Mouse (Mus musculus) thymus, postnatal 14 days (tissue): ENCODE data around the gene Ccdc187.

Experiments
- DNase-seq: peaks from one replicate; pipeline ENCODE4 v3.0.0; 2021

Gene Ccdc187

GRCm38 (mm10) chr2:26273611-26274010 is 20.7 kb downstream of the Ccdc187 start:
- DNase-seq = peak; percentile 43

GRCm38 (mm10) chr2:26268216-26268615 is 26.1 kb downstream of the Ccdc187 start:
- no peak for DNase-seq

- no peak for DNase-seq
These were observed 28.2 kb downstream of the Ccdc187 start for GRCm38 (mm10) chr2:26266066-26266742.

- no peak for DNase-seq
These were observed 29.3 kb downstream of the Ccdc187 start for GRCm38 (mm10) chr2:26265095-26265494.

- DNase-seq = no peak
These were observed 29.7 kb downstream of the Ccdc187 start for GRCm38 (mm10) chr2:26264646-26265045.

DNA sequence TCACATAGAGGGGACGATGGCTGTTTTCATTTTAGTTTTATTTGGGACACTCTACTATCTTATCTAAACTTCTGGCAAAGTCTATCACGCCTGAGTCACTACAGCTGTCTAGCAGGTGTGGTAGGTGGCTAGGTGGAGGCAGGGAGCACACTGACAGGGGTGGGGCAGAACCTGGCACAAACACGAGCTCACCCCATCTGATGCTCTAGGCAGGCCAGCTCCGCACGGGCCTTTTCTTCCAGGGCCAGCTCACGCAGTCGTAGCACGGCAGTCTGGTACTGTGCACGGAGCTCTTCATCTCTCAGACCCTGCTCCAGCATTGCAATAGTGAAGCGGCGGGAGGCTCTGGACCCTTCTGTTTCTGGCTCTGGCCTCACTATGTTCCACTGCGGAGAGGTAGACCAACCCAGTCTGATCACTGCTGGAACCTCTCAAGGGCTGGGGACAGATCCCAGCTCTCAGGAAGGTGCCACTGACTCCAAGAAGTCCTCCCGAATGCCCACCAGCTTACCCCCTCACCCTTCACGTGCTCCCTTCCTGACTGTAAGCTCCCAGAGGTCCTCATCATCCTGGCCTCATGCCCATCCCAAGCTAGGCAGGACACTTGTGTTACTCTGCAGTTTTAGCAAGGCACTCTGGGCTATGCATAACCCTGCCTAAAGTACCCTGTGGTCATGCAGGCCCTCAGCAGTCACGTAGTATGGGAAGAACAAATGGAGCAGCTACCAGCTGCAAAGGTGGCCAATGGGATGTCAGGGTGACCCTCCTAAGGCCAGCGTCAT is 36.9 kb downstream of the Ccdc187 start:
- DNase-seq = no peak

DNA sequence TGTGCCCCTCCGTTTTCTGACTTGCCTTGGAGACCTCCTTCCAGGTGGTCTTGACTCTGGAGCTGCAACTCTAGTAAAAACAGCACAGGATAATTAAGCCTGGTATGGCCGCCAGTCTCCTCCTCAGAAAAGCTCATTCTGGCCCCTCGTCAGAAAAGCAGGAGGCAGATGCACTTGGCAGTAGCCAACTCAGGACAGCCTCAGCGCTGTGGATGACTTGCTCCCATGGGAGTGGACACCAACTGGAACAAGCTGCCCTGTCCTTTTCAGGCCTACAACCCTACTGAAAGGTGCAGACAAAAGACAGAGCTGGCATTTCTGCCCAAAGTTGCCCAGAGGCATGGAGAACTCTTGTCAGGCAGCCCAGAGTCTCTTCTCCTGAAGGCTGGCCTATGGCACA is 39.5 kb downstream of the Ccdc187 start:
- DNase-seq = no peak

GRCm38 (mm10) chr2:26252514-26253206 is 41.7 kb downstream of the Ccdc187 start:
- no peak for DNase-seq

DNA sequence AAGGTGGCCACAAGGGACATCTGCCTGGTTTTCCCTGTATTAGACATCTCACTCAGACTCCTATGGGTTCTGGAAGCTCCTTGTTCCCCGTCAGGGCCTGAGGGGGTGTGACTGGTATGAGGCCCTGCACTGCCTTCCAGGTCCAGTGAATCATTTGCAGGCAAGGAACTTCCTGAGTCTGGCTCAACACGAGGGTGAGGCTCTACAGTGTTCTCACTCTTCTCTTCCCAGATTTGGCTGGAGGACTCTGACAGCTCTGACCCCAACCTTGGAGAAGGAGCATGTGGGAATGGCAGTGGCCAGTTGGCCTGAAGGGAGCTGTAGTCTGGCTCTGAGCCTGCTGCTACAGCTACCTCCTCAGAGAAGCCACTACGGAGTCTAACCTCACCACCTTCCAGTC is 46.8 kb downstream of the Ccdc187 start:
- no peak for DNase-seq

GRCm38 (mm10) chr2:26240841-26241240 is 53.5 kb downstream of the Ccdc187 start:
- DNase-seq = no peak

DNA sequence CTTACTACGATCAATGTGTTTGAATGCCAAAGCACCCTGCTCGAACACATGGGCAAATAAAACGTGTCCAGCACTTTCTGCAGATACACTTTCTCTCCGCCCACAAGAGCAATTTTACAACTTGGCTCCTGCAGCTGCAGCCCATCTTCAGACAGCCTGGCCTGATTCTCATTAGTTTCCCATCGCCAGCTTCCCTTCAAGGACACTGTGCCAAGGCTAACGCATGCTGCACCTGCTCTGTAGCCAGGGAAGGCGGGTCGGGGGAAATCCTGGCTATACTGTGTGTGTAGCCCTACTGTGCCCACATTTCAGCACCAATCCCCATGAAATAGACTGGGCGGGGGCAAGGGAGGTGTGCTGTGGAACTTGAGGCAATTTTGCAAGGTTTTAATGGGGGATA is 54.0 kb downstream of the Ccdc187 start:
- DNase-seq = no peak

GRCm38 (mm10) chr2:26237290-26237782 is 57.0 kb downstream of the Ccdc187 start, which contains the start of gene Qsox2:
Gene Qsox2, minus strand, starts transcription at chr2:26237525.
- DNase-seq = peak; percentile 88

DNA sequence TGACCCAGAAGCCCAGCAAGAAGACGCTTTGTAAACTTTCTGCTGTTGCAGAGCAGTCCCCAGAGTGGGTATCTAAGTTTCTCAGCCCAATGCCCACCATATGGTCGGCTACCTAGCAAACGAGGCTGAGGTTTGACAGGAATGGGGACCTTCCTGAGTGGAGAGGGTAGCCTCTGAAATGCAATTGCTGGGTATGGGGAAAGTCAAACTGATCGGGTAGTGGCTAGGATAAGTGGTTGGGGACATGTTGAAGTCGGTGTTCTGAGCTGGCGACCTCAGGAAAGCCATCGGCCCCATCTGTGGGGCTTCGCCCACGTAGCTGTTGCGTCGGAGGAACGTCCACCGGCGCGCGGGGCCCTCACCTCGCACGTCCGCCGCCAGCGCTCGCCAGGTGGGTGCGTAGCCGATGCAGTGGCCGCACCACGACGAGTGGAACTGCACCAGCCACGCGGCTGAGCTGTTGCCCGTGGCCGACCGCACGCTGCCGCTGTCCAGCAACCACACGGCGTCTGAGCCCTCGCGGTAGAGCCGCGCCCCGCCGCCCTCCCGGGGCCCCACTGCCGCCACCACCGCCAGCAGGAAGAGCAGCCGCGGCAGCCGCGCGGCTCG is 57.6 kb downstream of the Ccdc187 start:
- DNase-seq = no peak

- no peak for DNase-seq
These were observed 59.6 kb downstream of the Ccdc187 start for GRCm38 (mm10) chr2:26234771-26235170.

GRCm38 (mm10) chr2:26234253-26234652 is 60.1 kb downstream of the Ccdc187 start:
- peak; percentile 14 for DNase-seq

- no peak for DNase-seq
These were observed 63.0 kb downstream of the Ccdc187 start for GRCm38 (mm10) chr2:26231366-26231765.

DNA sequence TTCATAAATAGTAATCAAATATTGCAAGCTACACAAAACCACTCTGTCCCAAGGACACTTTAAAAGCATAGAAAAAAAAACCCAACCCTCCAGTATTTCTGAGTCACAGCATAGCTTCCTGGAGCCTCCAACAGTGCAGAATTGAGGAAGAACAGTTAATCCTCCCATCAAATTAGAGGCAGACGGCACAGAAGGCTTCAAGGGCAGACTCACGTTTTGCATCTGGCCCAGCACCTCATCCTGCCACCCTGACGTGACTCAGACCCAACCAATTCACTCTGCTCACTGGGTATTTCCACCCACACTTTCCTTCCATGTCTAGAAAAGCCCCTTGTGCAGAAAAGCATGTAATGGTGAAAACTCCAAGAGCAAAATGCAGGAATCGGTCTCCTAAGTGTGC is 64.1 kb downstream of the Ccdc187 start:
- no peak for DNase-seq

GRCm38 (mm10) chr2:26227788-26228187 is 66.6 kb downstream of the Ccdc187 start:
- DNase-seq = peak; percentile 67

- DNase-seq = peak; percentile 56
These were observed 69.1 kb downstream of the Ccdc187 start for GRCm38 (mm10) chr2:26225242-26225641.

DNA sequence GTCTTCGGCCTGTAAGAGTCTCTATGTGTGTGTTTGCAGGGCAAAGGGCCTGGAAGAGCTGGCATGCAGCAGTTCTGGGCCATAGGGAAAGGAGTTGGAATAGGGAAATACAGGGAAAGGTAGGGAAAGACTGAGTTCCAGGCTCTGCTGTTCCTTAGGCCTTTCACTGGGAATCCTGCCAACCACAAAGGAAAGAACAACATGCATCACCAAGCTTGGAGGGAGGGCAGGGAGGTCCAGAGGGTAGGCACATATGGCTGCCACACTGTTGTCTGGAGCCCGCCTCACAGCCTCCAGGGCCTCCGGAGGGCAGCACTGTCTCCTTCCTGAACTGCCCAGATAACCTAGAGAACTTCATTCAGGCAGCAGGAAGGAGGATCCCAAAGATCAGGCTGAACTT is 70.4 kb downstream of the Ccdc187 start:
- no peak for DNase-seq

- no peak for DNase-seq
These were observed 79.8 kb downstream of the Ccdc187 start for GRCm38 (mm10) chr2:26214526-26214925.

DNA sequence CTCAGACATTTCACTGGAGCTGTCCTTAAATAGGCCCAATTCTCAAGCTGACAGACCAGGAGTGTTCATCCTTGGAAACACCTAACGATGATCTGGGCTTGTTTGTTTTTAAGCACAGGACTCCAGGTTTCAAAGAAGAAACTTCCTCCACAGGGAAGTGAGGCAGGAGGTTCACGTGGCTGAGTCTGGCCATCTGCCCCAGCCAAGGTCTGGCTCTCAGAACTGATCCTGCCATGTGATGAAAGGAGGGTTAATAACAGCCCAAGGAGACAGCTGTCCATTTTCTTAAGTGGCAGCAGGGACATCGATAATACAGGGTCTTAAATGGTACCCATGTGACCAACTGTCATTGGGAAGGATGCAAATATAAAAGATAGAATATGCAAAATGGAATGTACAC is 84.8 kb downstream of the Ccdc187 start:
- no peak for DNase-seq

DNA sequence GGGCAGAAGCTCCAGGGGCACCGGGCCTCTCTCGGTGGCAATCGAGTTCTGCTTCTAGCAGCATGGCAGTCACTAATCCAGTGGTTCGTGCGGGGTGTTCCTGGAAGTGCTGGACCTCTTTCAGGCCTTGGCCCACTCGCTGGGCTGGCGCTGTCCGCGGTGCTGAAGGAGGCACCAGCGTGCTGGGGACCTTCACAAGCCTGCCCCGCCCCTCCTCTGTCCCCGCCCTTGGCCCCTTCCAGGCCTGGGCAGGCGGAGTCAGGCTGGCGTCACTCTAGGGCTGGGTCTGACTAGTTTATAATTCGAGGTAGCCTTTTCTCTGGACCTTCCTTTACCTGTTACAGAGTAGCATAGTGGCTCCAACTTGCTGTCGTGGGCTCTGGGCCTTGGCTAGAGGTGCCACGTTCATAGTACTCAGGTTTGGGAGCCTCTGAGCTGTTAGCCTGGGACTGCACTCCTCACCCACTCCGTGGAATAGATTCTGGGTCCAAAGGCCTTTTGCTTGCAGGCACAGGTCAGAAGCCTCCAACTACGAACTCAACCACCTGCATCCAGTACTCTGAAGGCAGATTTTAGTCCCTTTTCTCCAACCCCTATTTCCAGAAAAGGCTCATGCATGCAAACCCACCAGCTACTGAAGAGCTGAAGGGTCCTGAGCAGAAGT is 86.1 kb downstream of the Ccdc187 start, which contains the start of gene Lhx3:
TSS of gene Lhx3 (minus strand) at position 164 of the 664 bp plus-strand sequence.
- peak; percentile 77 for DNase-seq
